Mouse (Mus musculus): ENCODE results near the gene Rgs10. TPM values are rescaled to one million over a fixed set of nuclear protein-coding genes. Genes with fewer than 3 reads are reported as not detected.

Gene Rgs10
- total and polyA plus RNA-seq, 3 experiments: 5.0 to 14.3 (median 9.8) TPM

DNA sequence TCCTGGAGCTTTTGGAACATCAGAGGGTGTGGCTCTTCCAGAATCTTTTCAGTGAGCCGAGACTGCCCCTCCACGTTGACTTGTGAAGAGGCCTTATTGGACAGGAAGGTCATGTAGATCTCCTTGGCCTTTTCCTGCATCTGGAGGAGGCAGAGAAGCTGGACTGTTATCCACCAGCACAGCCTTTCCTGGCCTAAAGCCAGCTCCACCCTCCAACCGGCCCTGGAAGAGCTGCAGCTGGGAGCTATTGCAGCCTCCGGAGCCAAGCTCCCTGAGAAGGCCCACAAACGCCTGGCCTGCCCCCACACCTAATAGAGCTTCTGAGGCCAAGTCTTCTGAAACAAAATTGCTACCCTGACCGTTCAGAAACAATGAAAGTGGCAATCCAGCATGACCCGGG, 29.6 kb downstream of the Rgs10 start:
- H3K79me2 ChIP-seq (replicated peaks; ENCODE audit: control insufficient read depth, insufficient read depth, low read length): no peaks in the 10 kb centered on the region
- intact Hi-C loops (cut with DNase I): no loop called here
- no peaks in the 10 kb centered on the region for H3K27me3 ChIP-seq (ENCODE audit: control insufficient read depth, insufficient read depth, low read length)
- no peak overlapping the region; the same call in 1 of the 2 replicates for H3K27ac ChIP-seq
- H3K4me1 ChIP-seq (ENCODE audit: control insufficient read depth, insufficient read depth, low read length): peaks cover 4% of the 10 kb centered on the region
- WGBS: 11% methylated on average over 7 of the region's 7 CpGs
- DNase-seq: peak; percentile 82 to 85
- no peak for TF ChIP-seq POLR2A (IDR thresholded peaks at IDR 0.05; ENCODE audit: insufficient read depth, low read depth, low read length)
- no peak for TF ChIP-seq CTCF (IDR thresholded peaks at IDR 0.05)
- TF ChIP-seq EP300 (IDR thresholded peaks at IDR 0.05; ENCODE audit: insufficient read depth, low read depth, low read length): no peak
- H3K4me3 ChIP-seq: no peak overlapping the region
- no peak overlapping the region for H3K9ac ChIP-seq (ENCODE audit: low read depth, low read length)
- H3K36me3 ChIP-seq (ENCODE audit: control insufficient read depth, insufficient read depth, low read length): no peaks in the 10 kb centered on the region

DNA sequence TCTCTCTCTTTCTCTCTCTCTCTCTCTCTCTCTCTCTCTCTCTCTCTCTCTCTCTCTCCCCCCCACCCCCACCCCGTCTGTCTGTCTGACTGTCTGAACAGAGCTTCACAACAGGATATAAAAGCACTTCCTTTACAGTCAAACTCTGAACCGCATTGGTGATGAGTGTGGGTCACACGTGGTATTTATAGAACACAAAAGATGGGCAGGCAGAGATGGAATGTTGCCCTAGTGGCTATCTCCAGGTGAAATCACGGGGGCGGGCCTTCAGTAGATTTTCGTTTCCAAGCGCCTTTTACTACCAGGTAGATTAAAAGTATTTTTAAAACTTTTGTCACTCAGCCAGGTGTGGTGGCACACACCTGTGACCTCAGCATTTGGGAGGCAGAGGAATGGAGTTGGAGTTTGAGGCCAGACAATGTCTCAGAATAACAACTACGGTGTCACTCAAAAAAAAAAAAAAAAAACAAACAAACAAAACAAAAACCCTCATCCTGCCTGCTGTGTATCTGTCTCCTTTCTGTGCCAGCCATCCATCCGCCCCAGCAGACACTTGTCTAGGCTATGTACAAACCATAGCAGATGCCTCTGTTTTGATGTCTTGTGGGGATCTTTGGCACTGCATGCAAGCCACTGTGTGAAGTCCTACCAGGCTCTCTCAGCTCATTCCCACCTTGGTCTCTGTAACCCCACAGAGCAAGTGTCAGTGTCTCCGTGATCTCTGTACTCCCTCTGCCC, 34.7 kb downstream of the Rgs10 start:
- no peaks in the 10 kb centered on the region for H3K27me3 ChIP-seq (ENCODE audit: control insufficient read depth, insufficient read depth, low read length)
- no peak for TF ChIP-seq CTCF (IDR thresholded peaks at IDR 0.05)
- TF ChIP-seq POLR2A (IDR thresholded peaks at IDR 0.05; ENCODE audit: insufficient read depth, low read depth, low read length): no peak
- no peak for TF ChIP-seq EP300 (IDR thresholded peaks at IDR 0.05; ENCODE audit: insufficient read depth, low read depth, low read length)
- DNase-seq: no peak
- H3K9ac ChIP-seq (ENCODE audit: low read depth, low read length): no peak overlapping the region
- WGBS: 44% methylated on average over 10 of the region's 10 CpGs
- no peaks in the 10 kb centered on the region for H3K36me3 ChIP-seq (ENCODE audit: control insufficient read depth, insufficient read depth, low read length)
- H3K4me3 ChIP-seq: no peak overlapping the region
- H3K4me1 ChIP-seq (ENCODE audit: control insufficient read depth, insufficient read depth, low read length): no peaks in the 10 kb centered on the region; the same call in none of the 2 replicates
- H3K27ac ChIP-seq: no peak overlapping the region
- intact Hi-C loops (cut with DNase I): no loop called here
- H3K79me2 ChIP-seq (replicated peaks; ENCODE audit: control insufficient read depth, insufficient read depth, low read length): no peaks in the 10 kb centered on the region

DNA sequence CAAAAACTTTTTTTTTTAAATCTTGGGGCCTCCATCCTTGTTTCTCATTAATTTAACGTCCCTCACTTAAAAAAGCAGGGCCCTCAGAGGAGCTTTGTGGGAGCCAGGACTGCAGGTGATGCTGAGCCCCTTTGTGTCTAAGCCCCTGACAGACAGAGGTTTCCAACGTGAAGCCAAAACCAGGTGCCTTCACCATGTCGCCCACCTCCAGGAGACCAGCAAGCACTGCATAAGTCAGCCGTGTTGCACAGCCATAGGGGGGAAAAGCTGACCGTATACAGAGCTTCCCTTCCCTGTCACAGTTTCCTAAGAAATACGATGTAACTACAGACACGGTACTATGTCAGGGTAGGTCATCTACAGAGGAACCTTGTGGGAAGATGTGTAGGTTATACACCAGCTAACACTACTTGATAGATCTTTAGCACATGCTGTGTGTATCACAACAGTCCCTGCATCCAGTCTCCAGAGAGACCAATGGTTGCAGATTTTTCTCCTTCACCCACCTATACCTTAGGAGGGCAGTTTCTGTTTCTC, 35.3 kb downstream of the Rgs10 start:
- Histone ChIP-seq H3K4me3 (no peak overlapping the region), H3K27ac (no peak overlapping the region), H3K27me3 (ENCODE audit: control insufficient read depth, insufficient read depth, low read length) (no peaks in the 10 kb centered on the region), H3K9ac (ENCODE audit: low read depth, low read length) (no peak overlapping the region), H3K79me2 (replicated peaks; ENCODE audit: control insufficient read depth, insufficient read depth, low read length) (no peaks in the 10 kb centered on the region), H3K4me1 (ENCODE audit: control insufficient read depth, insufficient read depth, low read length) (no peaks in the 10 kb centered on the region; the same call in none of the 2 replicates), H3K36me3 (ENCODE audit: control insufficient read depth, insufficient read depth, low read length) (no peaks in the 10 kb centered on the region)
- 68% methylated on average over 7 of the region's 7 CpGs for WGBS
- TF ChIP-seq CTCF (IDR thresholded peaks at IDR 0.05) (no peak), POLR2A (IDR thresholded peaks at IDR 0.05; ENCODE audit: insufficient read depth, low read depth, low read length) (no peak), EP300 (IDR thresholded peaks at IDR 0.05; ENCODE audit: insufficient read depth, low read depth, low read length) (no peak)
- intact Hi-C loops (cut with DNase I): no loop called here
- DNase-seq: no peak

DNA sequence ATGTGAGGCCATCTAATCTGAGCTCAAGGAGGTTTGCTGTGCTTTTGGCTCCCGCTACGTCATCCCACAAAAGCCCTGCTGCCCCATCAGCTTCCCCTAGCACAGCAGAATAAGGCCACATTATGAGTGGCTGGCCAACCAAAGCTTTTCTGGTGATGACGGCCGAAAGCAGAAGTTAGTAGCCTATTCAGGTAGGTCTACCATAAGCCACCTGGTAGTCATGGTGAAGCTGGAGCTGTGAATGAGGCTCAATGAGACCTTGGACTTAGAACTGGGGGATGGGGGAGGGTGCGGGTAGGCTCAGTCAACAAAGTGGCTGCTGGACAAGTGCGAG, 36.1 kb downstream of the Rgs10 start:
- H3K36me3 ChIP-seq (ENCODE audit: control insufficient read depth, insufficient read depth, low read length): no peaks in the 10 kb centered on the region
- intact Hi-C loops (cut with DNase I): no loop called here
- no peak for DNase-seq
- H3K79me2 ChIP-seq (replicated peaks; ENCODE audit: control insufficient read depth, insufficient read depth, low read length): no peaks in the 10 kb centered on the region
- TF ChIP-seq EP300 (IDR thresholded peaks at IDR 0.05; ENCODE audit: insufficient read depth, low read depth, low read length) (no peak), POLR2A (IDR thresholded peaks at IDR 0.05; ENCODE audit: insufficient read depth, low read depth, low read length) (no peak), CTCF (IDR thresholded peaks at IDR 0.05) (no peak)
- H3K4me3 ChIP-seq: no peak overlapping the region
- WGBS: 94% methylated on average over 6 of the region's 6 CpGs
- H3K9ac ChIP-seq (ENCODE audit: low read depth, low read length): no peak overlapping the region
- H3K27ac ChIP-seq: no peak overlapping the region
- H3K27me3 ChIP-seq (ENCODE audit: control insufficient read depth, insufficient read depth, low read length): no peaks in the 10 kb centered on the region
- H3K4me1 ChIP-seq (ENCODE audit: control insufficient read depth, insufficient read depth, low read length): no peaks in the 10 kb centered on the region; the same call in none of the 2 replicates

DNA sequence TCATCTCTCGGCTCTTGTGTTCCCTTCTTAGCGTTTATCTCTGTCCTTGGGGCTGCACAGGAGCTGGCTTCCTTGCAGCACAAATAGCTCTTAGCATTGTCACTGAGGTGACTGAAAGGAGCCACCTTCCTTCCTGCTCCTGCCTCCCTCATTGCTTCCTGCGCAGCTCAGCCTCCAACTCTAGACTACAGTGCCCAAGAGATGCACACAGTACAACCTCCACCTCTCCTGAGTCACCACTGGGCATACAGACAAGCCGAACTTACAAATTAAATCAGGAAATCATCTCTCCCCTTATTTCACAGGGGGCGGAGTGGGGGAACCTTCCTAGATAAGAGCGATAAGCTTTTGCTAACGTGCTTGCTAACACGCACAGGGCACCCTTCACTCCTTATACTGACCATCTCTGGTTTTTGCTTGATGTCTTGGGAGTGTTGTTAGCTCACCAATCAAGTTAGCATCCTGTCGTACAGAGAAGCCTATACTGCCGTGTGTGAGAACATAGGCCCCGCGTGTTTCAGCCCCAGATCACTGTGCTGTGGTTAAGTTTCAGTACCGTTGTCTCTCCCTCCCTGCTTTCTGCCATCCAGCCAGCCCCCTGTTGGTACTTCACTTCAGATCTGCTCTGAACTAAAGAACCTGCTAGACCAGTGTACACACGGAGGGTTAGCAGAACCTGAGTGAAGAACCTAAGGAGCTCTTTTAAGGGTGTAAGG, 36.6 kb downstream of the Rgs10 start:
- no peaks in the 10 kb centered on the region for H3K79me2 ChIP-seq (replicated peaks; ENCODE audit: control insufficient read depth, insufficient read depth, low read length)
- H3K36me3 ChIP-seq (ENCODE audit: control insufficient read depth, insufficient read depth, low read length): no peaks in the 10 kb centered on the region
- no peak for DNase-seq
- H3K4me3 ChIP-seq: no peak overlapping the region
- WGBS: 66% methylated on average over 14 of the region's 14 CpGs
- TF ChIP-seq CTCF (IDR thresholded peaks at IDR 0.05) (no peak), EP300 (IDR thresholded peaks at IDR 0.05; ENCODE audit: insufficient read depth, low read depth, low read length) (no peak), POLR2A (IDR thresholded peaks at IDR 0.05; ENCODE audit: insufficient read depth, low read depth, low read length) (no peak)
- intact Hi-C loops (cut with DNase I): no loop called here
- no peaks in the 10 kb centered on the region for H3K27me3 ChIP-seq (ENCODE audit: control insufficient read depth, insufficient read depth, low read length)
- no peaks in the 10 kb centered on the region; the same call in none of the 2 replicates for H3K4me1 ChIP-seq (ENCODE audit: control insufficient read depth, insufficient read depth, low read length)
- no peak overlapping the region for H3K27ac ChIP-seq
- no peak overlapping the region for H3K9ac ChIP-seq (ENCODE audit: low read depth, low read length)

DNA sequence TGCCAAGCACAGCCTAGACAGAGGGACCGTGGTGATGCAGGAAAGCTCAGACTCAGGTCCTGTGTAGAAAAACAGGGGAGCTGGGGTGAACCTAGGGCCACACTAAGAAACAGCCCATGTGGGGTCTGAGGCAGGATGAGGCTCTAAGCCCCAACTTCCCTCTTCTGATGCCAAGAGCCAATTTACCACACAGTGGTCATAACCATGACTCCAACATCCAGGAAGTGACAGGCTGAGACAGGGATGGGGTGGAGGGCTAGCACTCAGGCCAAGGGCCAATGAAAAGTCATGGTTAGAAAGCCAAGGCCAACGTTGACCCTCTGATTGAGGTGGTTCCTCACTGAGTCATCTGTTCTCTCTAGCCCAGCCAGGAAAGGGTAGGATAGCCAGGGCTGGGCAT, 37.6 kb downstream of the Rgs10 start:
- TF ChIP-seq CTCF (IDR thresholded peaks at IDR 0.05) (no peak), EP300 (IDR thresholded peaks at IDR 0.05; ENCODE audit: insufficient read depth, low read depth, low read length) (no peak), POLR2A (IDR thresholded peaks at IDR 0.05; ENCODE audit: insufficient read depth, low read depth, low read length) (no peak)
- 60% methylated on average over 2 of the region's 2 CpGs for WGBS
- intact Hi-C loops (cut with DNase I): no loop called here
- Histone ChIP-seq H3K79me2 (replicated peaks; ENCODE audit: control insufficient read depth, insufficient read depth, low read length) (no peaks in the 10 kb centered on the region), H3K27ac (no peak overlapping the region), H3K4me3 (no peak overlapping the region), H3K4me1 (ENCODE audit: control insufficient read depth, insufficient read depth, low read length) (no peaks in the 10 kb centered on the region; the same call in none of the 2 replicates), H3K36me3 (ENCODE audit: control insufficient read depth, insufficient read depth, low read length) (no peaks in the 10 kb centered on the region), H3K27me3 (ENCODE audit: control insufficient read depth, insufficient read depth, low read length) (no peaks in the 10 kb centered on the region), H3K9ac (ENCODE audit: low read depth, low read length) (no peak overlapping the region)
- DNase-seq: no peak

All from heart, adult 2 months (tissue).